Mouse (Mus musculus) intestine, embryonic 15.5 days (tissue): Measurements from ENCODE around the gene Focad. TPM values are rescaled to one million over a fixed set of nuclear protein-coding genes. Genes with fewer than 3 reads are reported as not detected.

Source experiments
- microRNA counts: library from miRNA; unstranded; fragments of <30 nt; microRNA quantifications from one replicate; lab custom pipeline; 2016
- polyA plus RNA-seq: library from polyadenylated mRNA; unstranded; fragments of >200 nt; fragmentation: Nextera tagmentation; extraction: Ambion mirVana; gene quantifications from 2 replicates; pipeline ENCODE4 v1.2.1, GENCODE M21; 2015

The Focad gene
- polyA plus RNA-seq, 1 experiment from 2014 or later, result 13.3 TPM

MicroRNAs encoded within 50 kb of the gene (microRNA counts, 519-probe panel; counts per million panel counts)
- 1,693 counts per million, percentile 35 among the panel's probes with 10 or more counts for microRNA mmu-miR-491 (lab: Ali Mortazavi, UCI)

Other genes starting within 250 kb of the Focad start
- 35.6 and 38.4 TPM in 2 replicates for gene Mllt3, start 61.3 kb upstream of the Focad start, polyA plus RNA-seq